Mouse (Mus musculus): ENCODE measurements at regions not wholly inside any gene's neighbourhood (a gene's known extent, or its start where the extent isn't known, plus 50 kb on each side); places are given as distances from the start of the nearest gene placed in this dataset.

- no peak for TF ChIP-seq CTCF (conservative IDR thresholded peaks at IDR 0.05; ENCODE audit: low read length)
- TF ChIP-seq NANOG (IDR thresholded peaks at IDR 0.05; ENCODE audit: borderline replicate concordance, low read length) = no peak
These were observed 202.1 kb upstream of the Daam1 start for GRCm38 (mm10) chr12:71628796-71629195.
